Mouse (Mus musculus) gastrocnemius, postnatal 14 days (tissue): ENCODE measurements at regions not wholly inside any gene's neighbourhood (a gene's known extent, or its start where the extent isn't known, plus 50 kb on each side); places are given as distances from the start of the nearest gene placed in this dataset.

ENCODE experiments used
- DNase-seq: peaks from one replicate; pipeline ENCODE4 v3.0.0; 2021; ENCODE audit warnings: mixed read lengths
- intact Hi-C: fragments of 180-260 bp; cut with DNase I; formaldehyde crosslinking; loops from one replicate; pipeline ENCODE4 v1.15.1; 2025; ENCODE audit warnings: low total_unique reads

GRCm38 (mm10) chr15:26469901-26470383 lies 161.1 kb downstream of the March11 start:
- intact Hi-C loops = loop anchor here (5.0 kb wide), 1 partner anchor 717 kb away; no protein-coding TSS in a partner anchor
- DNase-seq = no peak

GRCm38 (mm10) chr15:26487378-26487777 lies 178.5 kb downstream of the March11 start:
- no peak for DNase-seq
- intact Hi-C loops = no loop called here
